Mouse (Mus musculus) heart, postnatal 0 days (tissue): Measurements from ENCODE around the gene Ntn3.

Experiments
- CTCF ChIP-seq: IDR thresholded peaks from 2 replicates; pipeline ENCODE4 v1.5.1; 2016; ENCODE audit warnings: antibody characterized with exemption, control low read depth, low read depth
- EP300 ChIP-seq: IDR thresholded peaks from 2 replicates; pipeline ENCODE4 v1.6.1; 2016; ENCODE audit warnings: antibody characterized with exemption, low read depth

- TF ChIP-seq EP300 (no peak), CTCF (no peak)
These were observed 37.6 kb downstream of the Ntn3 start for GRCm38 (mm10) chr17:24171738-24172137.
